Mouse (Mus musculus) ES-E14 (cell line): ENCODE measurements at regions not wholly inside any gene's neighbourhood (a gene's known extent, or its start where the extent isn't known, plus 50 kb on each side); places are given as distances from the start of the nearest gene placed in this dataset.

Source experiments
- DNase-seq: peaks from one replicate; pipeline ENCODE4 v3.0.0-alpha.2; 2013; ENCODE audit warnings: low read depth, low spot score
- H3K27ac ChIP-seq: 2 replicates; pipeline ENCODE4 v1.5.1; 2012; ENCODE audit warnings: low read depth, mild to moderate bottlenecking, low read length, moderate library complexity, mixed read lengths; ENCODE audit not compliant: poor library complexity, insufficient read depth, severe bottlenecking
- H3K36me3 ChIP-seq: 2 replicates; pipeline ENCODE4 v1.6.1; 2012; ENCODE audit warnings: mild to moderate bottlenecking, low read length, moderate library complexity, mixed read lengths; ENCODE audit not compliant: control insufficient read depth, poor library complexity, insufficient read depth, severe bottlenecking
- H3K4me1 ChIP-seq, 2 experiments: fragments of 150-350 bp in 1 of 2; sonication (generic) in 1 of 2; 2 replicates each; pipeline ENCODE4 v1.6.1; 2012; ENCODE audit warnings: low read length in 2 of 2, mild to moderate bottlenecking in 1 of 2, mixed read lengths in 1 of 2; ENCODE audit not compliant: control insufficient read depth in 2 of 2, insufficient read depth in 2 of 2, poor library complexity in 1 of 2
- H3K4me3 ChIP-seq, 2 experiments: fragments of 150-350 bp in 1 of 2; sonication (generic) in 1 of 2; 2 replicates each; pipeline ENCODE4 v1.5.1; 2012; ENCODE audit warnings: low read length in 2 of 2, low read depth in 1 of 2, mild to moderate bottlenecking in 1 of 2, mixed read lengths in 1 of 2; ENCODE audit not compliant: insufficient read depth in 1 of 2, poor library complexity in 1 of 2, severe bottlenecking in 1 of 2
- H3K9ac ChIP-seq: 2 replicates; pipeline ENCODE4 v1.6.1; 2012; ENCODE audit warnings: low read depth, mild to moderate bottlenecking, low read length, mixed read lengths; ENCODE audit not compliant: poor library complexity, insufficient read depth, severe bottlenecking
- H3K9me3 ChIP-seq: fragments of 150-350 bp; sonication (generic); 2 replicates; pipeline ENCODE4 v1.6.1; 2012; ENCODE audit warnings: low read depth, mild to moderate bottlenecking, low read length; ENCODE audit not compliant: control insufficient read depth, insufficient read depth
- CHD2 ChIP-seq: IDR thresholded peaks from 2 replicates; pipeline ENCODE4 v1.6.1; 2014; ENCODE audit warnings: mild to moderate bottlenecking, low read depth, low read length, inconsistent platforms
- HCFC1 ChIP-seq: IDR thresholded peaks from 2 replicates; pipeline ENCODE4 v1.6.1; 2012; ENCODE audit warnings: low read length, inconsistent platforms, borderline replicate concordance; ENCODE audit not compliant: insufficient read depth
- MAFK ChIP-seq: IDR thresholded peaks from 2 replicates; pipeline ENCODE4 v1.6.1; 2014; ENCODE audit warnings: mild to moderate bottlenecking, low read depth, low read length, inconsistent platforms; ENCODE audit not compliant: insufficient read depth
- ZC3H11A ChIP-seq: IDR thresholded peaks from 2 replicates; pipeline ENCODE4 v1.6.1; 2012; ENCODE audit warnings: low read depth, mild to moderate bottlenecking, inconsistent platforms, low read length, borderline replicate concordance
- ZNF384 ChIP-seq: IDR thresholded peaks from 2 replicates; pipeline ENCODE4 v1.6.1; 2012; ENCODE audit warnings: low read depth, low read length, inconsistent platforms
- in situ Hi-C, 2 experiments: fragments of 600-800 bp; cut with MboI; formaldehyde crosslinking; loops; one replicate each; pipeline ENCODE4 v1.15.1; 2025; ENCODE audit warnings: low sequenced_read_pairs in 2 of 2, inconsistent platforms in 1 of 2; ENCODE audit not compliant: unreplicated experiment in 2 of 2

- H3K36me3 ChIP-seq, result no peaks in the 10 kb centered on the region
- H3K9me3 ChIP-seq, result no peaks in the 10 kb centered on the region
- TF ChIP-seq HCFC1 (no peak), CHD2 (no peak), MAFK (no peak), ZNF384 (no peak), ZC3H11A (no peak)
- H3K4me3 ChIP-seq, result no peak overlapping the region
- no peak overlapping the region for H3K27ac ChIP-seq
- in situ Hi-C loops, result no loop called here
- no peak overlapping the region for H3K9ac ChIP-seq
- DNase-seq, result no peak
- H3K4me1 ChIP-seq, result no peaks in the 10 kb centered on the region
Observed at GRCm38 (mm10) chr16:79718230-79718629, 627.3 kb upstream of the Tmprss15 start.

- Histone ChIP-seq H3K27ac (no peak overlapping the region), H3K9ac (no peak overlapping the region), H3K4me1 (no peaks in the 10 kb centered on the region), H3K36me3 (no peaks in the 10 kb centered on the region), H3K4me3 (no peak overlapping the region), H3K9me3 (no peaks in the 10 kb centered on the region)
- in situ Hi-C loops, result no loop called here
- TF ChIP-seq ZC3H11A (no peak), MAFK (no peak), CHD2 (no peak), HCFC1 (no peak), ZNF384 (no peak)
- DNase-seq, result no peak
Observed at GRCm38 (mm10) chr16:79692444-79692843, 601.5 kb upstream of the Tmprss15 start.

- no peaks in the 10 kb centered on the region for H3K4me1 ChIP-seq
Observed at GRCm38 (mm10) chr16:79651162-79651741, 560.4 kb upstream of the Tmprss15 start.

GRCm38 (mm10) chr16:79640898-79641297, 550.0 kb upstream of the Tmprss15 start:
- Histone ChIP-seq H3K4me3 (no peak overlapping the region), H3K9ac (no peak overlapping the region), H3K4me1 (no peaks in the 10 kb centered on the region), H3K36me3 (no peaks in the 10 kb centered on the region), H3K9me3 (no peaks in the 10 kb centered on the region), H3K27ac (no peak overlapping the region)
- DNase-seq, result no peak
- TF ChIP-seq CHD2 (no peak), MAFK (no peak), HCFC1 (no peak), ZNF384 (no peak), ZC3H11A (no peak)
- in situ Hi-C loops, result no loop called here

More at GRCm38 (mm10) chr16:79651162-79651741, 560.4 kb upstream of the Tmprss15 start:
- Histone ChIP-seq H3K4me3 (no peak overlapping the region), H3K9me3 (no peaks in the 10 kb centered on the region), H3K9ac (no peak overlapping the region), H3K27ac (no peak overlapping the region), H3K36me3 (no peaks in the 10 kb centered on the region)
- in situ Hi-C loops, result no loop called here
- TF ChIP-seq CHD2, result no peak
- TF ChIP-seq MAFK, result no peak
- TF ChIP-seq HCFC1, result no peak
- no peak for TF ChIP-seq ZNF384
- TF ChIP-seq ZC3H11A, result no peak
- DNase-seq, result no peak

GRCm38 (mm10) chr16:79627139-79627538, 536.2 kb upstream of the Tmprss15 start:
- DNase-seq, result no peak
- no peaks in the 10 kb centered on the region for H3K9me3 ChIP-seq
- H3K27ac ChIP-seq, result no peak overlapping the region
- no peaks in the 10 kb centered on the region for H3K4me1 ChIP-seq
- no peaks in the 10 kb centered on the region for H3K36me3 ChIP-seq
- in situ Hi-C loops, result no loop called here
- no peak overlapping the region for H3K9ac ChIP-seq
- no peak overlapping the region for H3K4me3 ChIP-seq
- TF ChIP-seq HCFC1, result no peak
- TF ChIP-seq MAFK, result no peak
- no peak for TF ChIP-seq ZNF384
- TF ChIP-seq ZC3H11A, result no peak
- TF ChIP-seq CHD2, result no peak
